Mouse (Mus musculus) heart, adult 2 months (tissue): ENCODE data around the gene Aars2.

Experiments
- CTCF ChIP-seq: fragments of 200-600 bp; IDR thresholded peaks from 2 replicates; pipeline ENCODE4 v1.8.1; 2022; ENCODE audit warnings: antibody characterized with exemption, mild to moderate bottlenecking, moderate library complexity
- POLR2A ChIP-seq: fragments of 200-500 bp; IDR thresholded peaks from 2 replicates; pipeline ENCODE4 v1.6.1; 2011; ENCODE audit warnings: mild to moderate bottlenecking, low read depth, low read length, control low read depth; ENCODE audit not compliant: insufficient read depth

DNA sequence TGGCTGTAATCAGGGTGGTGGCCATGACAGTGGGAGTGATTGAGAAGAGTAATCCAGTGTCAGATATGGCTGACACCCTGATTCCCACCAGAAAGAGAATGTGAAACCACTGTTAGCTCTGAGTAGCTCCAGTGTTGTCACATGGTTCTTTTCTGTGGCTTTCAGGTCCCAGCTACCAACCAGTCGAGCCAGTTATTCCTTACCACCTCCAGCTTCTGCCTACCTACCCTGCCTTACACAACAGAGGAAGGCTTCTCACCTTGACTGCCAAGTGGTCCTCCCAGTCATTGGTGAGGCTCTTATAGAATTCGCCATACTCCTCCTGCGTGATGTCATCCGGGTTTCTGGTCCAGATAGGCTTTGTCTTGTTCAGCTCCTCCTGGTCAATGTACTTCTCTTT is 63.4 kb downstream of the Aars2 start:
- no peak for TF ChIP-seq CTCF
- no peak for TF ChIP-seq POLR2A
